Mouse (Mus musculus) telencephalon, adult 2 months (tissue): ENCODE results near the gene Tpr.

ENCODE experiments used
- DNase-seq: peaks from one replicate; pipeline ENCODE4 v3.0.0-alpha.2; 2011; ENCODE audit warnings: low read depth, low spot score

Gene Tpr

DNA sequence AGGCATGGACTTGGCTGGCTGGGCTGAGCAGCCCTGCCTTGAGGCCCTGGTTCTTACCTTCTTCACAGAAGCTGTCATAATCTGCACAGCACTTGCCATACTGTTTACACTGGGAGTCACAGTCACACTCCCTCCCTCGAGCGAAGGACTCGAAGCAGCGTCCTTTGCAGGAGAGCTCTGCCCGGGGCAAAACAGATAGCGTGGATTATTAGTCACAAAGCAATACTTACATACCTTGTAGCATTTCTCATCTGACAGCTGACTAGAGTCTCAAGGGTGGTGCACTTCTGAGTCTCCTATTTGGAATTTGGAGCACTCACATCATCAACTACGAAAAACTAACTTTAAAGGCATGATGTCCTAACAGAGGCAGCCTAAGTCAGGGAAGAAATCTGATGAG, 68.0 kb downstream of the Tpr start:
- DNase-seq, result no peak

DNA sequence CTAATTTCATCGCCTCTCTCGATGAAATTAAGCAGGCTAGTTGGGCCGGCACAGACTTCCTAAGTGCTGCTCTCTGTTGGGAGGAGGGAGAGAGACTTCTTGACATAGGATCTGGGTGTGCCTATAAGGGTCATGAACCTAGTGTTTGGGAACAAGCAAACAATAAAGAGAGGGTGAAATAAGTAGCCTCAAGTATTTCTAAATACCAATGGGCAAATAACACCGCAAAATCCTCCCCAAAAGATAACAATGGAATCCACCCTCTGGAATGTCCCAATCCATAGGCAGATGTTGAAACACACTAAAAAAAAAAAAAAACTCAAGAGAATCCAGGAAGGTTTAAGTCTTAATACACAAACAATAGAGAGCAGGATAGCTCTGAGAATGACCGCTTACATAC, 70.4 kb downstream of the Tpr start:
- DNase-seq, result no peak

DNA sequence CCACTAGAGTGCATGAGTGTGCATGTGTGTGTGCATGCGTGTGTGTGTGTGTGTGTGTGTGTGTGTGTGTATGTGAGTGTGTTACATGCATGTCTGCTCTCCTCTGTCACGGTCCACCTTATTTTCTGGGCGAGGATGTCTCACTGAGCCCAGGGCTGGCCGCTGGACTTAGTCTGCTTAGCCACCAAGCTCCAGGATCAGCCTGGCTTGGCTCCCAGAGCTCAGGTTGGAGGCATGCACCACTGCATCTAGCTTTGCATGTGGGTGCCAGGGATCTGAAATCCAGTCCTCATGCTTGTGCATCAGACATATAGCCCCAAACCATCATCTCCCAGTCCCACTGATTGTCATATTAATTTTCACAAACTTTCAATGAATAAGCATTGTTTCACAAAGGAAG, 71.1 kb downstream of the Tpr start:
- no peak for DNase-seq

DNA sequence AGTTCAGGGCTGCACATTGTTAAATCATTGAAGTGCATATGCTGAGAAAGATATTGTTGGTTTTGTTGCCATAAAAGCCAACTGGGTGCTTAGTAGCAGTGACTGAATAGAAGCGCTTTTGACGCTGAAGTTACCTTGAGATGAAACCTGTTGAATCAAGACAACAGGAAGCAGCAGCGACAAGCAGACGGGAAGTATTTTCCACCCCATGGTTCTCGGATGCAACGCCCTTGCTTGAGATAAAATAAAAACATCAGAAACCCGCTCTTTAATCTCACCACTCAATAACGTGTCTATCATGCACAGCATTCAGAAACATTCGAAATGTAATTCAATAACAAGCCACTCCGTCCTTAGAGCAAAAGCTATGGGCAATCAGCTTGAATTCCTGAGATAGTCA, 72.7 kb downstream of the Tpr start:
- no peak for DNase-seq

DNA sequence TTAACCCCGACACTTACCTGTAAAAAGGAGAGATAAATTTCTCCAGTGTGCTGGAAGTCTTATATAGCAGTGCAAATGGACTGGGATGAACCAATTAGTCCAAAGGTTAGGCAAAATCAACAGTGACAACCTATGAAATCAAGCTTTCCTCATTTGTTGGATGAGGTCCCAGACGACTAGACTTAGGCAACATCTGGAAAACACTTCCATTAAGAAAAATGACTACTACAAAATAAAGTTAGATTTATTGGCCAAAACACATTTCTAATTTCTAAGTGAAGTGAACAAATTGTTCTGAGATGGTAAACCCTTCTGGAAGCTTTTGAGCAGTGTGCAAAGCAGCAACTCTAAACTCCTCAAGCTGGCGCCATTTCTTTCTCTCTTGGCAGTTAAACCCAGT, 73.5 kb downstream of the Tpr start, which contains the start of gene Prg4:
Gene Prg4, minus strand, starts transcription at position 34 of the 400 bp plus-strand sequence.
- DNase-seq, result no peak

DNA sequence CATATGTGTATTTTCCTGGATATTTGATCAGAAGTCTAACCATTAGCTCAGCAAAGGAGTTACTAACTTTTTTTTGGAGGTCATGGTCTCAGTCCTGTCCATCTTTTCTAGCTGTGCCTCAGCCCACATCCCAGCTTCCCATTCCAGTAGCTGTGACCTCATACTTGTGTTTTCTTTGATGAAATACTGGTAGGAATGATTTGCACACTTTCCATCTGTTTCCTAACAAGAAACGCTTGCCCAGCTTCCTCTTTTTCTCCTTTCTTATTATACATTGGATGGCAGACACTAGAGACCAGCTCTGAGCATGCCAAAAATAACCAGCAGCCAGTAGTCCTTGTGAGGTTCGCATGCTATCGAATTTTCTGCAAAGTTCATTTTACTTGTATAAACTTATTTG, 77.4 kb downstream of the Tpr start:
- DNase-seq, result no peak

DNA sequence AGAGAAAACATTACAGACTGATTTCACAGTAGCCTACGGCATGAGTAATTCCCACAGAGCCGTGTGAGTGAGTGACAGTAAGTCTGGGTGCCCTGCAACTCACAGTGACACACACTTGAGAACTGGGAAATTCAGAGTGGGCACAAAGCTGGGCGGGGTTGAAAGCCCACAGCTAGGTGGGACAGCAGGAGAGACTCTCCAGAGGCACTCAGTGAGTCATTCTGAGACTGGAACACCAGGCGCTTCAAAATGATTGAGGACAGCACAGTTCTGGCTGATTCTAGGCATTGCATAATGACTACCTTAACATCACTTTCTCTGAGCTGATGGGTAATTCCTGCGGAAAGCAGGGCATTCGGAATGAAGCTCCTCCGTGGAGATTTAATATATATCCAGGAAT, 79.9 kb downstream of the Tpr start:
- peak; percentile 9 for DNase-seq

DNA sequence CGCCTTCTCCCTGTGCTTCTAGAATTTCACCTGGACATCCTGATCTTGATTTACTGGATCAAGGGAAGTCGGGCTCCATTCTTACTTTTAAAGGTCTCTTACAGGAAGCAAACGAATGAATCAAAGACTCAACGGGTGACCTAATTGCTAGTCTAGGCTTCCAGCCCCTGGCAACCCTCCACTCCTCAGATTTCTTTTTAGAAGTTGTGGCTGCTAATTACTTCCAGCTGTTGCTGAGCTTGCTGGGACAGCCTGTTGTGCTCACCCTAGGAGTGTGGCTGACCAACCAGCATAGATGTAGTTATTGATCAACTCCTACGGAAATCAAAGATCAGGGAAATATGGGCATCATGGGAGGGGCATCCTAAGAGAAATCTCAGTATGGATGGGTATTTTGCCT, 88.0 kb downstream of the Tpr start:
- DNase-seq, result no peak

DNA sequence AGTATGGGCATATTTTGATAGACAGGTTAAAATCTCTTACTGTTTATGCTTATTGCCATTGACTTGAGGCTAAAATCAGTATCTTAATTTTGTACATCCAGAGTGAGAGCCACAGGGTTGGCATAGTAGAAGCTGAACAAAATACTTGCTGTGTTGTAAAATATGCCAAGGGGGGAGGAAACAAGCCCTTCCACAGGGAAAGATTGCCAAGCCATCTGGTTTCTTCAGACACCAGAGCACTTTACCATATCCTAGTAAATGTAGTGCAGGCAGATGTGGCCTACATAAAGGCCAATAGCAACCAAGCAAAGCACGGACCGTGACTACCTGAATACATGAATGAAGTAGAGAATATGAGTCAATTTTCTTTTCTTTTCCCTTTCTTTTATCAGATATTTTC, 96.5 kb downstream of the Tpr start:
- DNase-seq, result peak; percentile 50

DNA sequence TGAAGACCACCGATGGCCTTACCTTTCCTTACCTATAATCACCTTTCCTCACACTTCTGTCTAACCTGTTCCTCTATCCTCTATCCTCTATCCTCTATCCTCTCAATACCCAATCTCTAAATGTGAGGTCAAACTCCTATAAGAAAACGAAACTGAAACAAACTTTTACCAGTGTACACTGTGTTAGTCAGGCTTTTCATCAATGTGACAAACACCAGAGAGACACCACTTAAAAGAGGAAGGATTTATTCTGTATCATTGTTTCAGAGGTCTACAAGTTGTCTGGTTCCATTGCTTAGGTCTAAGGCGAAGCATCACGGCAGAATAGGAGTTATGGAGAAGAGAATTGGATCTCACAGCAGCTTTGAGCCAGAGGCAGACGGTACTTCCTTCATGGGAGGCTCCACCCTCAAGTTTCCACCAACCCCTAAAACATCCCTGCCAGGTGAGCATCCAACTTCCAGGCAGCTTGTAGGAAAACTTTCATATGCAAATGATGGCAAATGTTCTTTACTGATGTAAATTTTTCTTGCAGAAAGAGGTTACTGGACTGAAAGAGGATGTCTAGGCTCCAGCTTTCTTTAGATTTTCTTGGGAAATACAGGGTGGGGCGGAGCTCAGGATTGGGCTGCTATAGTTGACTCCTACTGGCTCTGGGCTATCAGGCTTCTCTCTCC, 104.1 kb downstream of the Tpr start:
- no peak for DNase-seq

DNA sequence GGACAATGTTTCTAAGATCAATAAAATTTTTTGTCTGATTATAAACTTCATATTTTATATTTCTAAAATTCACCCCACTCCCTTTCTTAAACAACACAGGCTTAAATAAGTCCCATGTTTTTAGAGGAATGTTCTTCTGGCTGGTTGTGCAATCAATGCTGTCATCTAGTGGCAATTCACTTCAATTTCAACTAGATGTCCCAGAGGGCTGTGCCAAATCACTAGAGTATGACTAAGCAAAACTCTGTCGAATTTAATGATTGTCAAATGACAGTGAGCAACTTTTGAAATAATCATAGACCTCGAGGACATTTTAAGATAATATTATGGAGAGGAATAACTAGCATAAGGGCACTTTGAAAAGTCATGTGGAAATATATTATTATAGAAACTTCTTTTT, 105.1 kb downstream of the Tpr start:
- DNase-seq, result peak; percentile 38

DNA sequence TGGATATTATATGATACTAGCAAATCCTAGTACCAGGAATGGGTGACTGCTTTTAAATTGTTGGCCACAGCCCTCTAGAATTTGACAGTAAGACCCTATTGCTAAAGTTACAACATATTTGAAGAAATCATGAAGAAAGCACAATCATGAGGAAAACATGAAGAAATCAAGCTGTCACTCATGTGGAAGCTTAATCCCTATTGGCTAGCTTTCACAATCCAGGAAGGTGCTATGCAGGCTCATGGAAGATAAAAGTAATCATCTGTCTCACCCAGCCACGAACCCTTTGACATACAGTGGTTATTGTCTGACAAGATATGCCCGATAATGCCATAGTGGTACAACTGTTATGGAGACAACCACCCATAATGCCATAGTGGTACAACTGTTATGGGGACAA, 105.5 kb downstream of the Tpr start:
- DNase-seq, result no peak
